Mouse (Mus musculus) testis, adult 2 months (tissue): ENCODE data around the gene Fbxo31.

Experiments
- CTCF ChIP-seq: fragments of 200-500 bp; IDR thresholded peaks from 2 replicates; pipeline ENCODE4 v1.5.1; 2012; ENCODE audit warnings: low read depth, mild to moderate bottlenecking, inconsistent platforms, low read length, moderate library complexity; ENCODE audit not compliant: control insufficient read depth, insufficient read depth, insufficient replicate concordance
- POLR2A ChIP-seq: fragments of 200-500 bp; IDR thresholded peaks from 2 replicates; pipeline ENCODE4 v1.6.1; 2012; ENCODE audit warnings: low read depth, mild to moderate bottlenecking, inconsistent platforms, low read length, moderate library complexity; ENCODE audit not compliant: control insufficient read depth

DNA sequence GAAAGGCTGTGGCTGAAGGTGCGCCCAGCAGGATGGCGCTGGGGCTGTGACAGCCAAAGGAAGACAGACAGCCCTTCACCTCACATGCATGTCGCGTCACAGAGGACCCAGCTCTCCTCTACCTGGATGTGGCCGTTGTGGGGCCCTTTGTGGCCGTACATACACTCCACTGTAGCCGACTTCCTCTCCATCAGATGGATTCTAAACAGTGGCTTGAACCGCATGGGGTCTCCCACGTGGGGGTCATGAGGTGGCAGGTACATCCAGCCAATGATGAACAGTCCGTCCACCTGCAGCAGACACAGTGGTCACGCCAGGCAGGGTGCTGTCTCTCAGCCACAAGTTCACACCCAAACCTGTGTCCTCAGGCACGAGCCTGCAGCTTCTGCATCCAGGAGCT lies 18.8 kb downstream of the Fbxo31 start:
- TF ChIP-seq POLR2A (no peak), CTCF (no peak)
